Mouse (Mus musculus) olfactory bulb, adult 2 months (tissue): ENCODE measurements at regions not wholly inside any gene's neighbourhood (a gene's known extent, or its start where the extent isn't known, plus 50 kb on each side); places are given as distances from the start of the nearest gene placed in this dataset.

Source experiments
- CTCF ChIP-seq: fragments of 200-500 bp; IDR thresholded peaks from 2 replicates; pipeline ENCODE4 v1.5.1; 2012; ENCODE audit warnings: low read depth, mild to moderate bottlenecking, low read length, moderate library complexity; ENCODE audit not compliant: insufficient read depth
- POLR2A ChIP-seq: fragments of 200-500 bp; IDR thresholded peaks from 2 replicates; pipeline ENCODE4 v1.6.1; 2012; ENCODE audit warnings: mild to moderate bottlenecking, low read depth, low read length, moderate library complexity; ENCODE audit not compliant: insufficient read depth

GRCm38 (mm10) chr10:111746067-111746878 is 226.2 kb upstream of the Krr1 start:
- no peak for TF ChIP-seq CTCF
- no peak for TF ChIP-seq POLR2A
